In genomic region chr2:167188315-167189207, GRCm38 (mm10) we compare ENCODE assay signal across 8 mouse cellular contexts. TPM values are rescaled to one million over a fixed set of nuclear protein-coding genes. Genes with fewer than 3 reads are reported as not detected.
DNase-seq lines count a peak whose midpoint lies in the region; ATAC-seq and TF ChIP-seq lines count a peak whose summit lies in the region.

No protein-coding gene starts in this region.

- no peak overlapping the region for H3K27ac ChIP-seq in forebrain, embryonic 12.5 days
- H3K27ac ChIP-seq in limb, embryonic 11.5 days (replicated peaks; ENCODE audit: low read depth, low read length) = no peak overlapping the region
- no peak overlapping the region for H3K27ac ChIP-seq in midbrain, embryonic 12.5 days (replicated peaks)

- peak overlapping the region; percentile 91 for H3K4me2 ChIP-seq in forebrain, embryonic 12.5 days
- H3K4me2 ChIP-seq in limb, embryonic 11.5 days (ENCODE audit: low read depth, severe bottlenecking) = peak overlapping the region; percentile 87
- H3K4me2 ChIP-seq in midbrain, embryonic 12.5 days (replicated peaks) = peak overlapping the region; percentile 81

- ATAC-seq in forebrain, embryonic 12.5 days (ENCODE audit: low FRiP score) = peak; percentile 39; the same call in 1 of the 2 replicates
- peak; percentile 73 for ATAC-seq in limb, embryonic 11.5 days (ENCODE audit: insufficient number of reproducible peaks, low FRiP score, low TSS enrichment, low read depth)
- peak; percentile 38 for ATAC-seq in midbrain, embryonic 12.5 days (ENCODE audit: low FRiP score, low read depth)
- no peak for ATAC-seq in erythroid progenitor cell, adult 5-6 weeks (replicated peaks; ENCODE audit: low FRiP score, poor library complexity, severe bottlenecking)

- no peaks in the 10 kb centered on the region for H3K9me3 ChIP-seq in E14TG2a.4 (ENCODE audit: low read length)
- no peaks in the 10 kb centered on the region for H3K9me3 ChIP-seq in forebrain, embryonic 12.5 days
- H3K9me3 ChIP-seq in limb, embryonic 11.5 days (ENCODE audit: control insufficient read depth, low read length) = no peaks in the 10 kb centered on the region
- H3K9me3 ChIP-seq in midbrain, embryonic 12.5 days = no peaks in the 10 kb centered on the region

- DNase-seq in adrenal gland, adult 8-10 months = peak; percentile 73
- peak; percentile 92 to 94 for DNase-seq in heart, postnatal 36 days
- DNase-seq in limb, embryonic 11.5 days (ENCODE audit: low spot score) = peak; percentile 86
- DNase-seq in spleen, postnatal 10 days (ENCODE audit: low spot score in 2 of 2) = peak; percentile 47 to 75

- peaks cover 5% of the 10 kb centered on the region; the same call in 1 of the 2 replicates for H3K36me3 ChIP-seq in E14TG2a.4 (ENCODE audit: insufficient read depth, low read length)
- H3K36me3 ChIP-seq in forebrain, embryonic 12.5 days (replicated peaks) = no peaks in the 10 kb centered on the region
- no peaks in the 10 kb centered on the region for H3K36me3 ChIP-seq in limb, embryonic 11.5 days (ENCODE audit: control insufficient read depth, insufficient read depth, low read length)
- no peaks in the 10 kb centered on the region for H3K36me3 ChIP-seq in midbrain, embryonic 12.5 days

- 14% methylated on average over 72 of the region's 83 CpGs for WGBS in forebrain, embryonic 12.5 days
- 15% methylated on average over 53 of the region's 83 CpGs for WGBS in limb, embryonic 11.5 days
- 22% methylated on average over 62 of the region's 83 CpGs for WGBS in midbrain, embryonic 12.5 days

- peaks cover 32% of the 10 kb centered on the region for H3K4me1 ChIP-seq in E14TG2a.4 (replicated peaks; ENCODE audit: low read depth, low read length)
- peaks cover 30% of the 10 kb centered on the region for H3K4me1 ChIP-seq in forebrain, embryonic 12.5 days
- H3K4me1 ChIP-seq in limb, embryonic 11.5 days (ENCODE audit: control insufficient read depth, insufficient read depth, low read length) = peaks cover 9% of the 10 kb centered on the region
- peaks cover 26% of the 10 kb centered on the region for H3K4me1 ChIP-seq in midbrain, embryonic 12.5 days

- peaks cover 83% of the 10 kb centered on the region for H3K27me3 ChIP-seq in E14TG2a.4 (ENCODE audit: insufficient read depth, low read length)
- peaks cover 60% of the 10 kb centered on the region for H3K27me3 ChIP-seq in forebrain, embryonic 12.5 days
- peaks cover 57% of the 10 kb centered on the region for H3K27me3 ChIP-seq in limb, embryonic 11.5 days (ENCODE audit: control insufficient read depth, insufficient read depth, low read length)
- peaks cover 62% of the 10 kb centered on the region for H3K27me3 ChIP-seq in midbrain, embryonic 12.5 days

- intact Hi-C loops in heart, postnatal 36 days (cut with DNase I) = no loop called here

- peak overlapping the region; percentile 80 for H3K4me3 ChIP-seq in E14TG2a.4 (replicated peaks; ENCODE audit: low read length)
- H3K4me3 ChIP-seq in forebrain, embryonic 12.5 days (replicated peaks) = peak overlapping the region; percentile 60
- H3K4me3 ChIP-seq in limb, embryonic 11.5 days (ENCODE audit: low read depth, low read length) = peak overlapping the region; percentile 32
- H3K4me3 ChIP-seq in midbrain, embryonic 12.5 days = peak overlapping the region; percentile 60

- no peak overlapping the region for H3K9ac ChIP-seq in forebrain, embryonic 12.5 days
- no peak overlapping the region for H3K9ac ChIP-seq in limb, embryonic 11.5 days (ENCODE audit: low read length)
- H3K9ac ChIP-seq in midbrain, embryonic 12.5 days (replicated peaks) = no peak overlapping the region

- TF ChIP-seq CTCF in E14TG2a.4 (conservative IDR thresholded peaks at IDR 0.05; ENCODE audit: low read length) = no peak

RNA-seq across cellular contexts. Expression of gene Kcnb1, which starts 1.4 kb away (rescaled TPM):
- total RNA-seq in adrenal gland, adult 8-10 months (2022) = 10 to 100 TPM; 12.6 to 27.7 (median 18.8) TPM
- 1.3 and 1.8 TPM in 2 replicates for polyA plus RNA-seq in forebrain, embryonic 12.5 days (2016; fragmentation: Nextera tagmentation; extraction: Ambion mirVana)
- 10 to 100 TPM; 39.2 to 51.7 TPM for total RNA-seq in heart, postnatal 36 days (2021)
- 0.28 and 0.29 TPM in 2 replicates for polyA plus RNA-seq in limb, embryonic 11.5 days (2014; fragmentation: Nextera tagmentation; extraction: Ambion mirVana)
- polyA plus RNA-seq in midbrain, embryonic 12.5 days (2016; fragmentation: Nextera tagmentation; extraction: Ambion mirVana) = 1.3 and 1.4 TPM in 2 replicates
- total RNA-seq in erythroid progenitor cell, adult 5-6 weeks (2015; ENCODE audit: low replicate concordance) = not detected in 2 replicates
- total RNA-seq in erythroid progenitor cell, adult 5-6 weeks (2017; ENCODE audit: low replicate concordance) = not detected in 2 replicates

RNA-seq across cellular contexts. Expression of gene Ptgis, which starts 51.8 kb away (rescaled TPM):
- 10 to 100 TPM; 26.8 to 54.4 (median 40.8) TPM for total RNA-seq in adrenal gland, adult 8-10 months (2022)
- 4.8 and 6.0 TPM in 2 replicates for polyA plus RNA-seq in forebrain, embryonic 12.5 days (2016; fragmentation: Nextera tagmentation; extraction: Ambion mirVana)
- 10 to 100 TPM; 19.5 to 22.2 TPM for total RNA-seq in heart, postnatal 36 days (2021)
- polyA plus RNA-seq in limb, embryonic 11.5 days (2014; fragmentation: Nextera tagmentation; extraction: Ambion mirVana) = 18.0 and 19.6 TPM in 2 replicates
- 6.9 and 9.1 TPM in 2 replicates for polyA plus RNA-seq in midbrain, embryonic 12.5 days (2016; fragmentation: Nextera tagmentation; extraction: Ambion mirVana)
- total RNA-seq in erythroid progenitor cell, adult 5-6 weeks (2015; ENCODE audit: low replicate concordance) = not detected in 2 replicates
- total RNA-seq in erythroid progenitor cell, adult 5-6 weeks (2017; ENCODE audit: low replicate concordance) = not detected in 2 replicates

Comparison
In these comparisons a context has a peak if more than half of its experiments do, and no peak if none do; other contexts are left out.
1. RNA of gene Kcnb1, which starts 1.4 kb away (total RNA-seq): 39.2 to 51.7 TPM in heart, postnatal 36 days and 12.6 to 27.7 TPM in adrenal gland, adult 8-10 months; not detected in erythroid progenitor cell, adult 5-6 weeks; every median in the first group is over 10 times any median in the second.
2. RNA of gene Ptgis, which starts 51.8 kb away (total RNA-seq): 26.8 to 54.4 TPM in adrenal gland, adult 8-10 months and 19.5 to 22.2 TPM in heart, postnatal 36 days; not detected in erythroid progenitor cell, adult 5-6 weeks; every median in the first group is over 10 times any median in the second.
3. Peak in every context shown above with its lines, with median percentiles within 50 percentile points of each other: H3K4me3 ChIP-seq, DNase-seq and H3K4me2 ChIP-seq.